Mouse (Mus musculus) midbrain, embryonic 15.5 days (tissue): ENCODE measurements around the gene Ahsa2. TPM values are rescaled to one million over a fixed set of nuclear protein-coding genes. Genes with fewer than 3 reads are reported as not detected.
A peak's percentile ranks its signal among the peaks of the same experiment; 100 is the strongest.
"Not testable (repeated sequence)": the region's sequence is repeated elsewhere in the genome, so short reads cannot be mapped to it uniquely, and the experiment has no call there.

Source experiments
- ATAC-seq: fragments of 200-750 bp; cut with Nextera tagmentation; replicated peaks from 2 replicates; pipeline ENCODE4 v1.8.0; 2017; ENCODE audit warnings: moderate TSS enrichment
- H3K27ac ChIP-seq: fragments of 300-500 bp; sonication (generic); 2 replicates; pipeline ENCODE4 v1.5.1; 2015; ENCODE audit warnings: mild to moderate bottlenecking, inconsistent platforms
- H3K27me3 ChIP-seq: fragments of 300-500 bp; sonication (generic); replicated peaks from 2 replicates; pipeline ENCODE4 v1.6.1; 2015; ENCODE audit warnings: inconsistent platforms
- H3K36me3 ChIP-seq: fragments of 300-500 bp; sonication (generic); replicated peaks from 2 replicates; pipeline ENCODE4 v1.6.1; 2015; ENCODE audit warnings: inconsistent platforms
- H3K4me1 ChIP-seq: fragments of 300-500 bp; sonication (generic); 2 replicates; pipeline ENCODE4 v1.6.1; 2015; ENCODE audit warnings: inconsistent platforms
- H3K4me2 ChIP-seq: fragments of 300-500 bp; sonication (generic); 2 replicates; pipeline ENCODE4 v1.6.1; 2015; ENCODE audit warnings: inconsistent platforms, mild to moderate bottlenecking, moderate library complexity
- H3K4me3 ChIP-seq: fragments of 300-500 bp; sonication (generic); 2 replicates; pipeline ENCODE4 v1.5.1; 2015; ENCODE audit warnings: mild to moderate bottlenecking, inconsistent platforms
- H3K9ac ChIP-seq: fragments of 300-500 bp; sonication (generic); 2 replicates; pipeline ENCODE4 v1.6.1; 2015; ENCODE audit warnings: mild to moderate bottlenecking, inconsistent platforms
- H3K9me3 ChIP-seq: fragments of 300-500 bp; sonication (generic); 2 replicates; pipeline ENCODE4 v1.6.1; 2016; ENCODE audit warnings: inconsistent platforms
- WGBS: fragments of 180-500 bp; shearing (Covaris S2); methylation state at CpG from one replicate; pipeline ENCODE4 v1.1.7; 2015; ENCODE audit warnings: mixed read lengths; 5-methylcytosine and 5-hydroxymethylcytosine counted together
- polyA plus RNA-seq: library from polyadenylated mRNA; unstranded; fragments of >200 nt; fragmentation: Nextera tagmentation; extraction: Ambion mirVana; gene quantifications from 2 replicates; pipeline ENCODE4 v1.2.1, GENCODE M21; 2015

The Ahsa2 gene
- polyA plus RNA-seq = 106 and 113 TPM in 2 replicates

- ATAC-seq = peak; percentile 95
Observed at GRCm38 (mm10) chr11:23497718-23498509, at the start of gene Ahsa2. Gene Ahsa2 (minus strand): TSS chr11:23498030.

DNA sequence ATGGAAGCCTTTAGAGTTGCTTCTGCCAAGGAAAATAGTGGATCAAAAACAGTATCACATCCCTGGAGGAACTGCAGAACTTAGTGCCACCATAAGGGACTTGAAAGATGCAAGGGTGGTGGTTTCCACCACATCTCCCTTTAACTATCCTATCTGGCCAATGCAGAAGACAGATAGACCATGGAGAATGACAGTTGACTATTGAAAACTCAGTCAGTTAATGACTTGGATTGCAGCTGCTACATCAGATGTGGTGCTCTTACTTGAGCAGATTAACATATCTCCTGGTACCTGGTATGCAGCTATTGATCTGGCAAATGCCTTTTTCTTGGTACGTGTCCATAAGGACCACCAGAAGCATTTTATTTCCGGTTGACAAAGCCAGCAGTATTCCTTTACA lies 39.6 kb upstream of the Ahsa2 start:
- Histone ChIP-seq H3K27ac (no peak overlapping the region), H3K36me3 (no peaks in the 10 kb centered on the region), H3K4me1 (no peaks in the 10 kb centered on the region), H3K4me3 (no peak overlapping the region), H3K4me2 (no peak overlapping the region), H3K9ac (no peak overlapping the region), H3K9me3 (no peaks in the 10 kb centered on the region), H3K27me3 (no peaks in the 10 kb centered on the region)
- WGBS = 85% methylated on average over 2 of the region's 2 CpGs
- no peak for ATAC-seq

More at GRCm38 (mm10) chr11:23497718-23498509, at the start of gene Ahsa2:
- peak within 1 kb of the TSS; percentile 69 for H3K4me3 ChIP-seq
- peak within 1 kb of the TSS; percentile 69 for H3K4me2 ChIP-seq
- H3K27me3 ChIP-seq = no peaks in the 10 kb centered on the region
- peak within 1 kb of the TSS; percentile 80 for H3K9ac ChIP-seq
- H3K27ac ChIP-seq = peak within 1 kb of the TSS; percentile 94
- under 1% methylated on average over 61 of the region's 66 CpGs for WGBS
- no peaks in the 10 kb centered on the region for H3K9me3 ChIP-seq
- H3K36me3 ChIP-seq = peaks cover 10% of the 10 kb centered on the region
- H3K4me1 ChIP-seq = peaks cover 27% of the 10 kb centered on the region

DNA sequence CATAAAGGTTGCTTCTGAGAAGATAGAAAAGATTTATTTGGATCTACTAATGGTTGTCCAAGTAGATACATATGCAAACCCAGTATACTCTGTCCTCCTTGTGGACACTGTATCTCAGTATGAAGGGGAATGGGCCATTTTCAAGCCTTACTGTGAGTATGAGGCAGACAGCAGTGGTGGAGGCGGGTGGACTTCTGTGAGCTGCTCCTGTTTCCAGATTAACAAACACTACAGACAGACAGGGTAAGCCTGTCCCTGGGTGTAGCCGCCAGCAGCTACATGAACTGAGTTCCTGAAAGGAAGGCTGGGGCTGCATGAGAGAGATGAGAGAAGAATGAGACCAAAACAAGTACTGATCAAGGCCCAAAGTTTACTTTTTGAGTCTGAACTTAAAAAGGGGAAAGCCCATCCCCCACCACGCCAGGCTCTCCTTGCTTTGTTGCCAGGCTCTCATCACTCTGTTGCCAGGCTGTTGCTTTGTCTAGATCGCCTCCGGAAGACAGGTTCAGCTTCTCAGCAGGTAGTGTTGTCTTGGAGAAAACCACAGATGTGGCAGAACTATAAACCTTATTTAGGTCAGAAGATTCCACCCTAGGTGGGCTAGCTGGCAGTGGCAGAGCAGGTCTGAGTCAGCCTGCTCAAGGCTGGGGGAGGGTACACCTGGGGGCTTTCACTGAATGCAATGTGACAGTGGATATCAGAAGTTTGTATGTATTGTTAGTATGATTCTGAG lies 22.8 kb upstream of the Ahsa2 start, which contains the start of gene 1700093K21Rik:
Gene 1700093K21Rik, minus strand, starts transcription at position 683 of the 733 bp plus-strand sequence.
- no peak for ATAC-seq
- no peak within 1 kb of the TSS for H3K4me3 ChIP-seq

GRCm38 (mm10) chr11:23518981-23519380 lies 21.2 kb upstream of the Ahsa2 start:
- Histone ChIP-seq H3K4me1 (no peaks in the 10 kb centered on the region), H3K4me3 (no peak overlapping the region), H3K36me3 (no peaks in the 10 kb centered on the region), H3K4me2 (no peak overlapping the region), H3K27me3 (no peaks in the 10 kb centered on the region), H3K9me3 (no peaks in the 10 kb centered on the region), H3K27ac (no peak overlapping the region), H3K9ac (no peak overlapping the region)
- WGBS = 79% methylated on average over 3 of the region's 3 CpGs
- ATAC-seq = no peak

More for the DNA sequence above, 22.8 kb upstream of the Ahsa2 start, which contains the start of gene 1700093K21Rik:
- Histone ChIP-seq H3K4me2 (no peak within 1 kb of the TSS), H3K9me3 (no peaks in the 10 kb centered on the region), H3K4me1 (no peaks in the 10 kb centered on the region), H3K9ac (no peak within 1 kb of the TSS), H3K27ac (no peak within 1 kb of the TSS), H3K27me3 (no peaks in the 10 kb centered on the region), H3K36me3 (no peaks in the 10 kb centered on the region)
- 27% methylated on average over 5 of the region's 5 CpGs for WGBS

GRCm38 (mm10) chr11:23515315-23515714 lies 17.5 kb upstream of the Ahsa2 start:
- no peak overlapping the region for H3K9ac ChIP-seq
- no peak for ATAC-seq
- no peaks in the 10 kb centered on the region for H3K9me3 ChIP-seq
- H3K4me3 ChIP-seq = no peak overlapping the region
- no peaks in the 10 kb centered on the region for H3K36me3 ChIP-seq
- WGBS = 79% methylated on average over 2 of the region's 2 CpGs
- H3K4me2 ChIP-seq = no peak overlapping the region
- H3K27me3 ChIP-seq = no peaks in the 10 kb centered on the region
- H3K27ac ChIP-seq = no peak overlapping the region
- 0 out of 2 replicates have a peak, but pooled peaks cover 4% of the 10 kb centered on the region for H3K4me1 ChIP-seq

DNA sequence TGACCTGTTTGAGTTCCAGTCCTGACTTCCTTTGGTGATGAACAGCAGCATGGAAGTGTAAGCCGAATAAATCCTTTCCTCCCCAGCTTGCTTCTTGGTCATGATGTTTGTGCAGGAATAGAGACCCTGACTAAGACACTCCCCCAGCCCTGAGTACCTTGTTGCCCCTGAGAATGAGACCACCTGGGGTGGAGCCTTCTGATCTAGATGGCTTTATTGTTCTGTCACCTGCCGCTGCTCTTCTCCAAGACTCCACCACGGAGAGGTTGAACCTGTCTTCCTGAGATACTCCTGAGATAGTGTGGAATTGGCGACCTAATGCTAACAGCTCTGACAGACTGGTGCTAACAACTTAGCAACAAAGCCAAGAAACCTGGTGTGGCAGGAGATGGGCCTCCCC lies 17.0 kb upstream of the Ahsa2 start:
- 79% methylated on average over 4 of the region's 4 CpGs for WGBS

GRCm38 (mm10) chr11:23504801-23505200 lies 7.0 kb upstream of the Ahsa2 start:
- not testable (repeated sequence) for H3K36me3 ChIP-seq, H3K27me3 ChIP-seq, H3K4me3 ChIP-seq, H3K4me2 ChIP-seq, ATAC-seq, H3K9me3 ChIP-seq, H3K4me1 ChIP-seq, H3K9ac ChIP-seq, H3K27ac ChIP-seq
- WGBS = 85% methylated on average over 5 of the region's 5 CpGs

More for the DNA sequence above, 17.0 kb upstream of the Ahsa2 start:
- not testable (repeated sequence) for H3K9me3 ChIP-seq, H3K36me3 ChIP-seq, ATAC-seq, H3K27ac ChIP-seq, H3K27me3 ChIP-seq, H3K9ac ChIP-seq, H3K4me1 ChIP-seq, H3K4me3 ChIP-seq, H3K4me2 ChIP-seq

DNA sequence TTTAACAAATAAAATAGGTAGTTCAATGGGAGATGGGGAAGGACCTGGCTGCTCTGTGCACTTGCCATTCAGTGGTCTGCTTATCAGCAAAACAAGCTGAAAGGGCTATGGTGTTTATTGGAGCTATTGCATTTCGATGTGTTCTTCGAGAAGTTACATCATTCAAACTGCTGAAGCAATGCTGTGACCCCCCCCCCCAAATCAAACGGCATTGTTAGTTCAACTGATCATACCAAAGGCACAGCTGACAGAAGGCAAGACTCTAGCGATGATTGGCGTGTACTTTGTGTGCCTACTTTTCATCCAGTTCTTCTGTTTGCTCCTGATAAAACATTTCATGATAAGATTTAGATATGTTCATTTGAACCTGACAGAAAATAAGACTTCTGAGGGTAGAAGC lies 779 bp upstream of the Ahsa2 start:
- Histone ChIP-seq H3K4me3 (peak overlapping the region; percentile 69), H3K9ac (peak overlapping the region; percentile 50), H3K27ac (peak overlapping the region; percentile 94), H3K27me3 (no peaks in the 10 kb centered on the region), H3K9me3 (no peaks in the 10 kb centered on the region), H3K36me3 (0 out of 2 replicates have a peak, but pooled peaks cover 4% of the 10 kb centered on the region), H3K4me2 (peak overlapping the region; percentile 69), H3K4me1 (peaks cover 27% of the 10 kb centered on the region)
- ATAC-seq = no peak
- WGBS = 45% methylated on average over 5 of the region's 5 CpGs

DNA sequence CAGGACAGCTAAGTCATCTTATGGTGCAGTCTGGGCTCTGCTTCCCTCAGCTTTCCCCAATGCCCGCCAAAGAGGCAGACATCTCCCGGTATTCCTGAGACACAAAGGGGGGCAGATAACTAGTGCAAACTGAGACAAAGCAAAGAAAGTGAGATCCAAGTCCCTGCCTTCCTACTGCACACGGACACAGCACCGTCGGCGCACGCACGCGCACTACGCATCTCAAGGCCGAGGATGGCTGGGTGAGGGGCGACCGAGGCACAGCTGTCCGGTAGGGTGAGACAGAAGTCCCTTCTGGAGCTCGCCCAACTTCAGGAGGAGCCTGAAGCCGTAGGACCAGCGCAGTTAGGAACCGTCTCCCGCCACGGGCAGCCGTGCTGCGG lies 504 bp downstream of the Ahsa2 start:
- Histone ChIP-seq H3K27me3 (no peaks in the 10 kb centered on the region), H3K27ac (peak overlapping the region; percentile 94), H3K36me3 (peaks cover 16% of the 10 kb centered on the region), H3K9ac (peak overlapping the region; percentile 80), H3K4me1 (peaks cover 27% of the 10 kb centered on the region), H3K4me2 (peak overlapping the region; percentile 69), H3K4me3 (peak overlapping the region; percentile 69), H3K9me3 (no peaks in the 10 kb centered on the region)
- ATAC-seq = peak; percentile 93
- 0% methylated on average over 22 of the region's 22 CpGs for WGBS

DNA sequence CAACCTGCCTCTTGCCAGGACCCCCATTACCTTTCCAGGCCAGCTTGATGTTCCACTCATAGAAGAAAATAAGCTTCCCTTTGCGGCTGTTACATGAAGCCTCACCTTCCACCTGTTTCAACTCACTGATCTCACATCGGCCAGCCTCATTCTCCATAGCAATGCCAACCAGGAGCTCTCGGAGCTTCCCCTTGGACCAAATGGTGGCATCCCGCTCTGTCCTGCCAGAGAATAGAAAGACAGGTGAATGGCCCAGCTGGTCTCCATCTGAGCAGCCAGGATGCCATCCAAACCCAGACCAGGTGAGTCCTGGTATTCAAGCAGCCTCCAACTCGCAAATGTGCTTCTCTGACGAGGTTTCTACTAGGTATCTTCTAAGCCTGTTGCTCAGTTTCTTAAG lies 1.2 kb downstream of the Ahsa2 start:
- Histone ChIP-seq H3K27me3 (no peaks in the 10 kb centered on the region), H3K9ac (peak overlapping the region; percentile 80), H3K4me3 (peak overlapping the region; percentile 69), H3K9me3 (no peaks in the 10 kb centered on the region), H3K4me1 (peaks cover 27% of the 10 kb centered on the region), H3K27ac (peak overlapping the region; percentile 94), H3K36me3 (peaks cover 20% of the 10 kb centered on the region), H3K4me2 (peak overlapping the region; percentile 69)
- no peak; the same call in 1 of the 2 replicates for ATAC-seq
- WGBS = 35% methylated on average over 6 of the region's 6 CpGs

DNA sequence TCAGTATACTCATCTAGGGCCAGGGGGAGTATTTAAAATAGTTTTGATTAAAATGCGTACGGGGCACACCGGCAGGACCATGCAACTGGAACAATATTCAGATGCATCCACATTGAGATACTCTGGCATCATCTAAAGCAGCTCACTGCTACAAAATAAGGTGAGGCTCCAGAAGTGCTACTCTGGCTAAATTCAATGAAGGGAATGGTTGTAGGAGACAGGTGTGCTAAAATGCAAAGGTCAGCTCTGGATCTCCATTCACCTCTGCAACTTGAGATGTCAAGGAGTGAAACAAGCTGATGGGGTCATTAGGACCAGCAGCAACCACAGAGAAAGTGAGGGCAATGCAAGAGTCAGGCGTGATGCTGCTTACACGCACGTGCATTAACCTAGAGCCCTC lies 2.6 kb downstream of the Ahsa2 start:
- Histone ChIP-seq H3K9ac (no peak overlapping the region), H3K4me2 (peak overlapping the region; percentile 69), H3K9me3 (no peaks in the 10 kb centered on the region), H3K27me3 (no peaks in the 10 kb centered on the region), H3K36me3 (peaks cover 35% of the 10 kb centered on the region), H3K4me3 (no peak overlapping the region), H3K27ac (no peak overlapping the region), H3K4me1 (peaks cover 27% of the 10 kb centered on the region)
- 90% methylated on average over 6 of the region's 6 CpGs for WGBS
- no peak for ATAC-seq

DNA sequence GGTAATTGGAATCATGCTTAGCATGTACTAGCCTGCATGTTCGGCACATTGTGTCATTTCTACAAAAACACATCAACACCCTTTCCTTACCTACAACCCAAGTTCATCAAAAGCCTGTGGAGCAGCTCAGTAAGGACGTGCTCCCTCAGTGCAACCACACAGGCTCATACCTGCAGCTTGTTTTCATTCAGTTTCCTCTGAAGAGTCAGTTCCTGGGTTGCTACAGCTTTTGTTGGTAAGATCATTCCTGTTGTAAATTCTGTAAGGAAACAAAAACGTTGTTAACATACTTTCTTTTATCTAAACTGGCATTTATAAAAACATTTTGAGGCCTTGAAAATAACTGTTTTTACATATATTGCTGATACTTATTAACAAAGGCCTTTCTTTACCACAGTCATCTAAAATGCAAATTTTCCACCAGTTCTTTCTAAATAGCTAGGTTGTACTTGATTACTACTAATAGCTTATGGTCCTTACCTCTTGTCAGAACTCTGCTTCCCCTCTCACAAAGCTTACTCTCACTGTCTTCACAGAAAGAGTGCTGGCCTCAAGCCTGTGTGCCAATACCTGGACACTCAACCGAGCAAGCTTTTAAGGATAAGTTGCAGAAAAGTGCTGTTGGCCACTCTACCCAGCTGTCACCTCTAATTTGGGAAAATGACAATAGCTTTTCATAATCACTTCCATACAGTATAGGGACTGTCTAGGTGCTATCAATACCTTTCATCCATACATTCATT lies 5.6 kb downstream of the Ahsa2 start:
- no peak for ATAC-seq
- Histone ChIP-seq H3K9ac (no peak overlapping the region), H3K4me2 (no peak overlapping the region), H3K36me3 (peaks cover 64% of the 10 kb centered on the region), H3K27ac (no peak overlapping the region), H3K9me3 (no peaks in the 10 kb centered on the region), H3K4me3 (no peak overlapping the region), H3K4me1 (peaks cover 24% of the 10 kb centered on the region), H3K27me3 (no peaks in the 10 kb centered on the region)
- 90% methylated on average over 4 of the region's 4 CpGs for WGBS
